Mouse (Mus musculus) liver, adult 2 months (tissue): ENCODE data around the gene Rpl6. TPM values are rescaled to one million over a fixed set of nuclear protein-coding genes. Genes with fewer than 3 reads are reported as not detected.
"Not testable (repeated sequence)": the region's sequence is repeated elsewhere in the genome, so short reads cannot be mapped to it uniquely, and the experiment has no call there.

Source experiments
- DNase-seq: peaks from one replicate; pipeline ENCODE4 v3.0.0-alpha.2; 2011; ENCODE audit warnings: low read depth, low spot score; ENCODE audit errors: extremely low read depth
- H3K27ac ChIP-seq: fragments of 200-500 bp; replicated peaks from 2 replicates; pipeline ENCODE4 v1.5.1; 2012; ENCODE audit warnings: low read depth, mild to moderate bottlenecking, control low read depth, inconsistent platforms, low read length; ENCODE audit not compliant: insufficient read depth
- H3K27me3 ChIP-seq: fragments of 200-500 bp; 2 replicates; pipeline ENCODE4 v1.6.1; 2012; ENCODE audit warnings: mild to moderate bottlenecking, moderate library complexity, low read length, inconsistent platforms; ENCODE audit not compliant: control insufficient read depth, insufficient read depth
- H3K36me3 ChIP-seq: fragments of 200-500 bp; 2 replicates; pipeline ENCODE4 v1.6.1; 2012; ENCODE audit warnings: low read length, inconsistent platforms; ENCODE audit not compliant: control insufficient read depth, insufficient read depth
- H3K4me1 ChIP-seq: fragments of 200-500 bp; 2 replicates; pipeline ENCODE4 v1.6.1; 2011; ENCODE audit warnings: low read length; ENCODE audit not compliant: control insufficient read depth, insufficient read depth
- H3K4me3 ChIP-seq: fragments of 200-500 bp; 2 replicates; pipeline ENCODE4 v1.5.1; 2011; ENCODE audit warnings: low read depth, mild to moderate bottlenecking, control low read depth, low read length, moderate library complexity; ENCODE audit not compliant: insufficient read depth
- H3K79me2 ChIP-seq: fragments of 200-500 bp; 2 replicates; pipeline ENCODE4 v1.6.1; 2012; ENCODE audit warnings: inconsistent platforms, mild to moderate bottlenecking, low read length, moderate library complexity; ENCODE audit not compliant: control insufficient read depth, insufficient read depth
- H3K9ac ChIP-seq: fragments of 200-500 bp; 2 replicates; pipeline ENCODE4 v1.6.1; 2012; ENCODE audit warnings: low read depth, mild to moderate bottlenecking, control low read depth, inconsistent platforms, low read length
- CTCF ChIP-seq: fragments of 200-500 bp; IDR thresholded peaks from 2 replicates; pipeline ENCODE4 v1.5.1; 2011; ENCODE audit warnings: low read depth, low read length, control low read depth
- POLR2A ChIP-seq: fragments of 200-500 bp; IDR thresholded peaks from 2 replicates; pipeline ENCODE4 v1.6.1; 2011; ENCODE audit warnings: low read length, control low read depth; ENCODE audit not compliant: insufficient read depth; ENCODE audit errors: extremely low read depth
- WGBS: fragments of 180-500 bp; shearing (Covaris S2); methylation state at CpG from one replicate; pipeline ENCODE4 v1.1.7; 2018; 5-methylcytosine and 5-hydroxymethylcytosine counted together
- polyA plus RNA-seq: library from polyadenylated mRNA; depleted of rRNA; stranded (reverse); fragments of >200 nt; gene quantifications from 2 replicates; pipeline ENCODE4 v1.2.3, GENCODE M21; 2012
- total RNA-seq: library from RNA; depleted of rRNA; stranded (reverse); fragments of >200 nt; gene quantifications from 2 replicates; pipeline ENCODE4 v1.2.3, GENCODE M21; 2014

Gene Rpl6
- total and polyA plus RNA-seq, 2 experiments, result 135 to 146 TPM

- Histone ChIP-seq H3K27me3 (no peaks in the 10 kb centered on the region), H3K9ac (no peak overlapping the region), H3K36me3 (peaks cover under 1% of the 10 kb centered on the region; the same call in 1 of the 2 replicates), H3K79me2 (peaks cover 11% of the 10 kb centered on the region; the same call in 1 of the 2 replicates), H3K4me1 (peaks cover 4% of the 10 kb centered on the region; the same call in 1 of the 2 replicates), H3K4me3 (no peak overlapping the region), H3K27ac (no peak overlapping the region)
- DNase-seq, result no peak
- TF ChIP-seq POLR2A (no peak), CTCF (no peak)
- WGBS, result 78% methylated on average over 2 of the region's 2 CpGs
These were observed 13.0 kb downstream of the Rpl6 start for GRCm38 (mm10) chr5:121217313-121217634.

GRCm38 (mm10) chr5:121219190-121219589 lies 14.9 kb downstream of the Rpl6 start:
- Histone ChIP-seq H3K27me3 (no peaks in the 10 kb centered on the region), H3K4me1 (peaks cover 4% of the 10 kb centered on the region; the same call in 1 of the 2 replicates), H3K36me3 (no peaks in the 10 kb centered on the region), H3K9ac (no peak overlapping the region), H3K79me2 (peaks cover 11% of the 10 kb centered on the region; the same call in 1 of the 2 replicates), H3K4me3 (no peak overlapping the region), H3K27ac (no peak overlapping the region)
- no peak for DNase-seq
- 94% methylated on average over 1 of the region's 1 CpGs for WGBS
- no peak for TF ChIP-seq POLR2A
- TF ChIP-seq CTCF, result no peak

GRCm38 (mm10) chr5:121219980-121220731 lies 15.9 kb downstream of the Rpl6 start, which contains the start of gene Hectd4:
Gene Hectd4, plus strand, starts transcription at chr5:121220219.
- Histone ChIP-seq H3K4me1 (peaks cover 4% of the 10 kb centered on the region; the same call in 1 of the 2 replicates), H3K79me2 (peaks cover 13% of the 10 kb centered on the region; the same call in 1 of the 2 replicates), H3K27me3 (no peaks in the 10 kb centered on the region), H3K36me3 (no peaks in the 10 kb centered on the region), H3K4me3 (peak within 1 kb of the TSS; percentile 87), H3K9ac (peak within 1 kb of the TSS; percentile 89), H3K27ac (peak within 1 kb of the TSS; percentile 67)
- no peak for TF ChIP-seq CTCF
- TF ChIP-seq POLR2A, result peak; percentile 78
- DNase-seq, result peak; percentile 74
- under 1% methylated on average over 70 of the region's 90 CpGs for WGBS

- H3K4me3 ChIP-seq, result peak overlapping the region; percentile 87
- H3K79me2 ChIP-seq, result peaks cover 16% of the 10 kb centered on the region; the same call in 1 of the 2 replicates
- no peaks in the 10 kb centered on the region for H3K27me3 ChIP-seq
- WGBS, result under 1% methylated on average over 37 of the region's 38 CpGs
- H3K36me3 ChIP-seq, result no peaks in the 10 kb centered on the region
- TF ChIP-seq CTCF (no peak), POLR2A (no peak)
- DNase-seq, result peak; percentile 74
- peak overlapping the region; percentile 89 for H3K9ac ChIP-seq
- H3K4me1 ChIP-seq, result peaks cover 4% of the 10 kb centered on the region; the same call in 1 of the 2 replicates
- peak overlapping the region; percentile 67 for H3K27ac ChIP-seq
These were observed 16.5 kb downstream of the Rpl6 start for GRCm38 (mm10) chr5:121220732-121221301.

GRCm38 (mm10) chr5:121221328-121221850 lies 17.1 kb downstream of the Rpl6 start:
- peaks cover 4% of the 10 kb centered on the region; the same call in 1 of the 2 replicates for H3K4me1 ChIP-seq
- DNase-seq, result no peak
- peak overlapping the region; percentile 87; the same call in 1 of the 2 replicates for H3K4me3 ChIP-seq
- no peak overlapping the region for H3K27ac ChIP-seq
- 44% methylated on average over 22 of the region's 23 CpGs for WGBS
- 0 out of 2 replicates have a peak overlapping the region, but pooled peaks have one; percentile 13 for H3K9ac ChIP-seq
- no peak for TF ChIP-seq POLR2A
- no peak for TF ChIP-seq CTCF
- no peaks in the 10 kb centered on the region for H3K27me3 ChIP-seq
- H3K79me2 ChIP-seq, result peaks cover 20% of the 10 kb centered on the region; the same call in 1 of the 2 replicates
- no peaks in the 10 kb centered on the region for H3K36me3 ChIP-seq

GRCm38 (mm10) chr5:121224020-121224419 lies 19.7 kb downstream of the Rpl6 start:
- peaks cover 31% of the 10 kb centered on the region; the same call in 1 of the 2 replicates for H3K79me2 ChIP-seq
- H3K4me3 ChIP-seq, H3K27ac ChIP-seq, H3K4me1 ChIP-seq, H3K27me3 ChIP-seq, H3K36me3 ChIP-seq, DNase-seq, H3K9ac ChIP-seq: not testable (repeated sequence)
- WGBS, result 92% methylated on average over 4 of the region's 4 CpGs
